Mouse (Mus musculus): Measurements from ENCODE around the gene Tacr2. TPM values are rescaled to one million over a fixed set of nuclear protein-coding genes. Genes with fewer than 3 reads are reported as not detected.

The Tacr2 gene
- 0.27 TPM for polyA plus RNA-seq (2014; fragmentation: Illumina TruSeq; extraction: RNeasy Lipid Tissue Mini Kit (QIAGEN cat#74804); ENCODE audit: low read depth, low replicate concordance)

DNA sequence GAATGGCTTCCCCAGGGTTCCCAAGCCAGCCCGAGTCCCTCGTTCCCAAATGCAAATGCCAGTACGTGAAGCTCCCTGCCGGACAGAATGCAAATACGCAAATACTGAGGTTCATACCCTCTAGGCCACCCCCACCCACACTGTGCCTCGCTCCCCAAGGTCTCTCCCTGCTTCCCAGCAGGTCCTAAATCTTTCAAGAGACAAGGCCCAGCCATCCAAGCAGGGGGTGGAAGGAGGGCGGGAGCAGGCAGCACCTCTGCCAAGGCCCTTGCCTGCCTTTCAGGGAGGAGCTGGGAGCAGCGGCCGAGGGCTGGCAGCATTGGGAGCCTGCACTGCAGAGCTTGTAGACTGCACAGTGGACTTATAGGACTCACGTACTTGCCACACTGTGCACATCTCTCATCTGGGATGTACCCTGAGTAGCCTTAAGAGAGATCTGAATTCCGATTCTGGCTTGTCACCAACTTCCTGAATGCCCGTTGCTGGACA lies at the start of gene Tacr2:
TSS of gene Tacr2 (plus strand) at position 439 of the 489 bp plus-strand sequence.

DNA sequence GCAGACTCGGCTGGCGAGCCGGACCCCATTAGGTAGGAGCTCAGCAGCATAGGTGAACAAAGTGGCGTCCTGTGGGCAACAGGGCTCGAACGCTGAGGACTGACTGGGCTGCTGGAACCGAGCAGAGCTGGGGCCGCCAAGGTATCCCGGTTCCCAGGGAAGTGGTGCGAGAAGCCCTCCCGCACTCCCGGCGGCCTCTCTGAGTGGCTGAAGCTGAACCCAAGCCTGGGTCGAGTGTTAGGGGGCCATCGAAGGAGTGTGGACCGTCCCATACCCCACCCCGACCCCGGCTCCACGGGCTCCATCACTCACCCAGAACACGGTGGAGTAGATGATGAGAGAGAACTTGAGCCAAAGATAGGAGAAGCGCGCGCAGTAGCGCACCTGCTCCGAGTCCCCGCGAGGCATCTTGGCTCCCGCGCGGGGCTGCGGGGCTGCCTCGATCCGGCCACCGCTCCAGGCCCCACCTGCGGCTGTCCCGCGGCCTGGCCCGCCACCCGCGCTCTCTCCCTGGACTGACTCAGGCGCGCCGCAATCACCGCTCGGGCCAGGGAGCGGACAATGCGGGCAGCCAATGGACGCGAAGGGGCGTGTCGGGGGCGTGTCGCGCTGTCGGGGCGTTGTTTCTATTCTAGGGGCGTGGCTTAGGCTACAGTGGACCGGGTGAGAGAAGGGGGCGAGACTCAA lies 21.4 kb upstream of the Tacr2 start, which contains the start of gene Tspan15:
TSS of gene Tspan15 (minus strand) at position 544 of the 687 bp plus-strand sequence.

Other genes with a start within 250 kb of the Tacr2 start
- gene Neurog3, start 119.3 kb upstream of the Tacr2 start, polyA plus RNA-seq (2014; fragmentation: Illumina TruSeq; extraction: RNeasy Lipid Tissue Mini Kit (QIAGEN cat#74804); ENCODE audit: low read depth, low replicate concordance), result not detected
- gene Fam241b, start 108.5 kb upstream of the Tacr2 start, polyA plus RNA-seq (2014; fragmentation: Illumina TruSeq; extraction: RNeasy Lipid Tissue Mini Kit (QIAGEN cat#74804); ENCODE audit: low read depth, low replicate concordance), result 1.7 TPM
- gene Tspan15, start 21.2 kb upstream of the Tacr2 start, polyA plus RNA-seq (2014; fragmentation: Illumina TruSeq; extraction: RNeasy Lipid Tissue Mini Kit (QIAGEN cat#74804); ENCODE audit: low read depth, low replicate concordance), result 1.2 TPM
- 1,584 TPM for gene Hk1, start 127.5 kb downstream of the Tacr2 start, polyA plus RNA-seq (2014; fragmentation: Illumina TruSeq; extraction: RNeasy Lipid Tissue Mini Kit (QIAGEN cat#74804); ENCODE audit: low read depth, low replicate concordance)
- not detected for gene Hkdc1, start 170.1 kb downstream of the Tacr2 start, polyA plus RNA-seq (2014; fragmentation: Illumina TruSeq; extraction: RNeasy Lipid Tissue Mini Kit (QIAGEN cat#74804); ENCODE audit: low read depth, low replicate concordance)
- 2.4 TPM for gene 4930507D05Rik, start 197.1 kb downstream of the Tacr2 start, polyA plus RNA-seq (2014; fragmentation: Illumina TruSeq; extraction: RNeasy Lipid Tissue Mini Kit (QIAGEN cat#74804); ENCODE audit: low read depth, low replicate concordance)
- 18.8 TPM for gene Supv3l1, start 197.3 kb downstream of the Tacr2 start, polyA plus RNA-seq (2014; fragmentation: Illumina TruSeq; extraction: RNeasy Lipid Tissue Mini Kit (QIAGEN cat#74804); ENCODE audit: low read depth, low replicate concordance)
- gene Vps26a, start 234.4 kb downstream of the Tacr2 start, polyA plus RNA-seq (2014; fragmentation: Illumina TruSeq; extraction: RNeasy Lipid Tissue Mini Kit (QIAGEN cat#74804); ENCODE audit: low read depth, low replicate concordance), result 706 TPM

Data from testis, adult 10 weeks (tissue).